Mouse (Mus musculus) left cerebral cortex, adult 2 months (tissue): ENCODE data around the gene Zfhx3. TPM values are rescaled to one million over a fixed set of nuclear protein-coding genes. Genes with fewer than 3 reads are reported as not detected.
A peak's percentile ranks its signal among the peaks of the same experiment; 100 is the strongest.

Experiments used
- DNase-seq, 2 experiments: peaks; one replicate each; pipeline ENCODE4 v3.0.0; 2021 to 2022; ENCODE audit warnings: low spot score in 2 of 2, mixed read lengths in 1 of 2; ENCODE audit errors: extremely low spot score in 1 of 2
- H3K27ac ChIP-seq: fragments of 200-600 bp; 2 replicates; pipeline ENCODE4 v1.8.1; 2022
- H3K4me3 ChIP-seq: fragments of 200-600 bp; 2 replicates; pipeline ENCODE4 v1.8.1; 2022
- CTCF ChIP-seq: fragments of 200-600 bp; IDR thresholded peaks from 2 replicates; pipeline ENCODE4 v1.8.1; 2022; ENCODE audit warnings: antibody characterized with exemption, mild to moderate bottlenecking, moderate library complexity
- intact Hi-C: fragments of 180-260 bp; cut with DNase I; formaldehyde crosslinking; loops from one replicate; pipeline ENCODE4 v1.15.1; 2025
- total RNA-seq, 2 experiments: library from RNA; stranded (reverse); gene quantifications; 2 replicates each; pipeline ENCODE4 v1.2.3; 2021

Gene Zfhx3
- total RNA-seq, 2 experiments from 2014 or later, result 5.0 to 5.1 TPM

DNA sequence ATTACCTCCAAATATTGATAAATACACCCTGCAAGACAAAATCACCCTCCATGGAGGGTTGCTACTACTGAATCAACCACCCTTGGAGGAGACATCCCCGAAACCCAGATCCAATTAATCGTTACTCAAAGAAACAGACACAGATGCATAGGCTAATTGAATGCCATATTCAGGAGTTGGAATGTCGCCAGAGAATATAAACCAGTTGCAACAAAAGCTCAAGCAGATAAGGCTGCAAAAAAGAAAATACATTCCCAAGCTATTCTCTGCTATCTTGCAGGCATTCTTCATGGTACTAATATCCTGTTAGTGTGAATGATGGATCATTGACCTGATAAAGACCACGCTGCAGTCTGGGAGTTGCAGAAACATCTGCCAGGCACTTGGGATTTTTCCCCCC is 440.7 kb downstream of the Zfhx3 start:
- Histone ChIP-seq H3K27ac (no peak overlapping the region), H3K4me3 (no peak overlapping the region)
- intact Hi-C loops, result no loop called here
- no peak for DNase-seq
- TF ChIP-seq CTCF, result no peak

DNA sequence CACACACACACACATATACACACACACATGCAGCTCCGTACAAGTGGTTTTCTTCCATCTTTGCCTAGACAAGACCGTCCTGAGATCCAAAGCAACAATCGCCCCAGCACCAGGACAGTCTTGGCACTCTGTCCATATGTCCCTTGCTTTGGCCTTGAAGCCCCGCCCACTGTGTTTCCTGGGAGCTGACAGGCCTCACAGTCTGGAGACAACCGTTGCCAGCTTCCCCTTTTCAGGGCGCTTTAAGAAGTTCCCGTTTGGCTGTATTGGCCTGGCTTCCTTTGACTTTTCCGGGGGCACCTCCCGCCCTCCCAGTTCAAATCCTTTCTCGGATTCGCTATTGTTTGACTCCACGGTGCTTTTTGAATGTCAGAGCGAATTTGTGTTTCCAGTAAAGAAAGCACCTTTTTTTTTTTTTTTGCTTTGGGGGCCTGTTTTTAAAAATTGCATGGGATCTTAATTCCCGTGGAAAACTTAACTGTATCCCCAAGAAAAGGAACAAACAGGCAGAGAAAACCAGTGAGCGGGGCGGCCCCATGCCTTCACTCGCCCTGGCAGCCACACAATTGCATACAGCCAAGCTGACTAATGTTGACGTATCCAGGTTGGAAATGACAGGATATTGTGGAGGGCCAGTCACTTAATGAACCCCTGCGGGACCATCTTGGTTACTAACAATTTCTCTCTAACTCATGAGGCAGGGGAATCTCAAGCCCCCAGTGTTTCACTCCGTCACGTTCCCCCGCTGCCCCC is 444.9 kb downstream of the Zfhx3 start:
- intact Hi-C loops, result no loop called here
- DNase-seq, result no peak
- H3K27ac ChIP-seq, result no peak overlapping the region
- TF ChIP-seq CTCF, result no peak
- H3K4me3 ChIP-seq, result no peak overlapping the region

DNA sequence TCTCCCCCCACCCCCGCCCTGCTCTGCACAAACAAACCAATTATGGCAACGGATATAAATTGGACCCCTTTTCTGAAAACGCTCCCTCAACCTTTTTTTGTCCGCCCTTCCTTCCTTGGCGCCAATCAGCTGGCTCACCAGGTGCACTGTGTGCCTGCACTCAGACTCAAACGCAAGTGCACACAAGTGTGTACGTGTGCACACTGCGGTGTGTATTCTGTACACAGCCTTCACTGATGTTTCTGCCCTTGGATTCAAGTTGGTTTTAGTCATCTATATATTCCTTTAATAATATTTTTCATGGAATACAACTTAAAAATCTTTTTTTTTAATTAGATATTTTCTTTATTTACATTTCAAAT is 445.4 kb downstream of the Zfhx3 start:
- Histone ChIP-seq H3K4me3 (no peak overlapping the region), H3K27ac (no peak overlapping the region)
- intact Hi-C loops, result no loop called here
- TF ChIP-seq CTCF, result no peak
- no peak for DNase-seq

DNA sequence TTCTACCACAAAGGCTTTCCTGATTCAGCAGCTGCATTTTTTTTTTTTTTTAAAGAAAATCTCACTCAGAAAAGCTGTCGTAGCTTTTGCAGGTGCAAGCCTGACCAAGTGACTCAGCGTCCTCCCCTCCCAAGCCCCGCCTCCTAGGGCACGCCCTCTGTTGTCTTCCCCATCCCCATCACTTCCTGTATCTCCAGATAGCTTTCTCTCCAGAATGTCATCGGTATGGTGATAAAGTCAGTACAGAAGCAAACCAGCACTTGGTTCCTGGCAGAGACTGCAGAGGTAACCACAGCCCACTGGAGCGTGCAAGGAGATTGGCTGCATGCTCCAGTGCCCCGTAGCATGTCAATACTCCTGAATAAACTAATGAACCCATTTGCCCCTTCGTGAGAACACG is 450.5 kb downstream of the Zfhx3 start:
- DNase-seq, result no peak
- intact Hi-C loops, result no loop called here
- TF ChIP-seq CTCF, result no peak
- no peak overlapping the region for H3K4me3 ChIP-seq
- H3K27ac ChIP-seq, result no peak overlapping the region

DNA sequence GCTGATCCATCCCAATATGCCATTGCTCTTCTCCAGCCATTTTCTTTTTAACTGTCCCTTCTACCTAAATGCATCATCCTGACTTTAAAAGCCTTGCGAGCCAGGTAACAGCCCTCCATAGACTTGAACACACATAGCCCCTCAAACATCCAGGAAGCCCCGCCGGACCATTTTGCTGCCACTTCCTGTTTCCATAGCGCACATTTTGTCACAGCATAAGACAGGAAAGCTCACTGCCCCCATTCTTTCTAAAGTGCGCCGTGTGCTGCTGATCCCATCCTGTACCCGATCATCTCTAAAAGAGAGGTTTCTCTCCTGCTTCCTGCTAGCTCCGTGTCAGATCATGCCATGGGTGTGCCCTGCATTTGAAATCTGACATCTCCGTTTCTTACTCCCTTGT is 459.7 kb downstream of the Zfhx3 start:
- DNase-seq, result no peak
- intact Hi-C loops, result no loop called here
- Histone ChIP-seq H3K4me3 (no peak overlapping the region), H3K27ac (no peak overlapping the region)
- no peak for TF ChIP-seq CTCF

DNA sequence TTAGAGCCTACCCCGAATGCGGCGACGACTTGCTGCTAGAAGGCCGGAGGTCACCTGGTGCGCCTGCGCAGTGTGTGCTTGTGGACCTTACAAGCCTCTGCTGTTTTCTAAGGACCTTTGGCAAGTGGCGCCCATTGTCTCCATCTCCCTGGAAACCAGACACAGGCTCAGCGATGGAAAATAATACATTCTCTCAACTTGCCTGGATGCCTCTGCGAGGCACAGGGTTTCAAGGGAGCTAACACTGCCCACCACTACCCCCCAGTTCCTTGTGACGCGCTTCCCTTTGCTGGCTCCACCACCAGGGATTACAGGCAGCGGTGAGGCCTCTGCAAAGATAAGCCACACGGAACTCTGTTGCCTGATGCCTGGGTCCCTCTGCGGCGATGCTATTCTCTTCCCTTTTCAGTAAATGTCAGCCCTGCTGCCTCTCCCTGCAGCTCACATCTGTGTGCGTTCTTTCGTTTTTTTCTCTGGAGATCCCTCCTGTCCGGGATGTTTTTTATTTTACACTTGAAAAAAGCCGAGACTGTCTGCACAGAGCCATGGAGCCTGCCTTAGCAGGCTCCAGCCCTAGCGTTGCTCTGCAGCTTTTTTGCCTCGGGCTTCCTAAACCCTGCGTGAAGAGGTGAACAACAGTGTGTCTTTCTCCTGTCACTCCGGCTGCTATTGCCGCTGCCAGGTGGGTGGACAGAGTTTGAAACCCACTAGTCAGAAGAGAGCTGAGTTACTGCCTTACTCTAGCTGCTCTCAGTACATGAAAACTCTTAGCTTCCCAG is 464.5 kb downstream of the Zfhx3 start:
- no peak overlapping the region for H3K27ac ChIP-seq
- no peak; the same call in 1 of the 2 replicates for TF ChIP-seq CTCF
- H3K4me3 ChIP-seq, result peak overlapping the region; percentile 14
- DNase-seq, result peak; percentile 20 to 30
- intact Hi-C loops, result no loop called here

DNA sequence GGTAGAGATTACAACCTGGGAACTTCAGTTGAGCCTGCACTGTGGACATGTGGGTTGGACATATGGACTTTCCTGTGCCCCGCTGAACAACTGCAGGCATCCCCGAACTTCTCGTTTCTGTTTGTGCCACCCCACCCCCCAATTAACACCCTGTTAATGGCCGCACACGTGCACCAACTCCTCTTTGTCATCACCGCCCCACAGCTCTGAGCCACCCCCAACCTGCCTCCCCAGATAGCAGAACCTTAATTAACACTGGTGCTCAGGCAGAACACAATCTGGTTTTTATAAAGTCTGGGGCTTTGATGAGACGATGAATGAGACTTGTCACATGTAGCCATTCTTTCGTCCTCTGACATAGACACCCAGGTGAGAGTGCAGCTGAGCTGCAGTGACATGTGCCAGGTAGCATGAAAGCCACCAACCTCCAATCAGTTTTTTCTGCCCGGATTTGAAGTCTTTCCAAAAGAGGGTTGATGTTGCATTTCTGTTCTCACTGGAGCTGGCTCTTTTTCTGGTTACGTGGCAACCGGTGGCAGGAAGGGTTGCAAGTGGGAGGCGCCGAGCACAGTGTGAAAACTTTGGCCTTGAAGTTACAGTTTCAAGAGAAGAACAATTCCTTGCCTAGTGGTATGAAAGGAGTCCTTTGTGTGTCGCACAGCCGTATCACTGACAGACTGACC is 476.9 kb downstream of the Zfhx3 start:
- H3K27ac ChIP-seq, result no peak overlapping the region
- DNase-seq, result peak in 1 of 2 experiments; percentile 15
- intact Hi-C loops, result no loop called here
- no peak overlapping the region for H3K4me3 ChIP-seq
- TF ChIP-seq CTCF, result no peak

DNA sequence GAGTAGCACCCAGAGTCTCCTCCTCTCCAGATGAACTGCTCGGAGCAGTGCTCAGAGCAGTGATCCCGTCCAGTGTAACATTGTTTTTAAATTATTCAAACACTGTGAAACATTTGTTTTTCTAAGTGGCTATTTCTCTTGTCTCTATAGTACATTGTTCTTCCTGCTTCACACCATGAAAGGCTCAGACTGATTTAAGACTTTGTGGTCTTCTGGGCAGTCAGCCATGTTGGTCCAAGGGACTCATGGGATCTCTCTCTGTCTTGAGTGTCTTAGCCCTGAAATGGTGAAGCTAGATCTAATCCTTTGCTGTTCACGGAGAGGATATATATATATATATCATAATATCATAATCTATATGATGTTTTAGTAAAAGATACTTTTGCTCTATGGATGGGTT is 480.1 kb downstream of the Zfhx3 start:
- intact Hi-C loops, result no loop called here
- no peak for DNase-seq
- H3K27ac ChIP-seq, result no peak overlapping the region
- no peak overlapping the region for H3K4me3 ChIP-seq
- TF ChIP-seq CTCF, result no peak

DNA sequence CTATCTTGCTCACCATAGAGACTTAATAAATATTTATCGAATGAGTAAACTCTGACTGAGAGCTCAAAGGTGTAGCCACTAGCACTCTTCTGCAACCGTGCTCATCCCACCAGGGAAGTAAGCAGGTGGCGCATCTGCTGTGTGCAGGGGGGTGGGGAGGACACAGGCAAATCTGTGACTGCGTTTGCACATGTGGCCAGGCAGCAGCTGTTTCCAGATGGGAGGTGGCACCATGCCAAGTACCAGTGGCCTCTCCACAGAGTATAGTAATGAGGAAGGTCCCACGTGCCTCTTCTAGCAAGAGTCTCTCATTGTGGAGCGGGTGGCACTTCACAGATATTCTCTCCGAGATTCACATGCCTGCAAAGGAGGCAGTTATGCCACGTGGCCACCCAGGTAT is 481.9 kb downstream of the Zfhx3 start:
- H3K27ac ChIP-seq, result no peak overlapping the region
- intact Hi-C loops, result no loop called here
- H3K4me3 ChIP-seq, result no peak overlapping the region
- no peak for DNase-seq
- TF ChIP-seq CTCF, result no peak

DNA sequence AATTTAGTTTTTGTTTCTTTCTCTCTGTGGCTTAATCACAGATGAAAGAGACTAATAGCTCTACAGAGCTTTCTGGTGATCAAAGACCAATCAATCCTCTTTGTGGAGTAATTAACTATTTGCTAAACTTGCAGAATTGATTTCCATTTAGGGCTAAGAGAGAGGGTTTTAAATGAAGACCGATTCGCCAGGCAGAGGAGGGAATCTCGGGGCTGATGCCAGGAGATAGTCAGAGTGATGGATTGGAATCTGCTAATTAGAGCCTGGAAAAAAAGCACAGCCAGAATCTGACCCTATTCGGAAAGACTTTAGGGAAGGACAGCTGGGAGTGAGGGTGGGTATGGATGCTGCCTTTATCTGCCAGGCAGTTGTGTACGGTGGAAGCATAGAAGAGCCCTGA is 490.9 kb downstream of the Zfhx3 start:
- TF ChIP-seq CTCF, result no peak
- no peak for DNase-seq
- H3K4me3 ChIP-seq, result no peak overlapping the region
- intact Hi-C loops, result no loop called here
- no peak overlapping the region for H3K27ac ChIP-seq

DNA sequence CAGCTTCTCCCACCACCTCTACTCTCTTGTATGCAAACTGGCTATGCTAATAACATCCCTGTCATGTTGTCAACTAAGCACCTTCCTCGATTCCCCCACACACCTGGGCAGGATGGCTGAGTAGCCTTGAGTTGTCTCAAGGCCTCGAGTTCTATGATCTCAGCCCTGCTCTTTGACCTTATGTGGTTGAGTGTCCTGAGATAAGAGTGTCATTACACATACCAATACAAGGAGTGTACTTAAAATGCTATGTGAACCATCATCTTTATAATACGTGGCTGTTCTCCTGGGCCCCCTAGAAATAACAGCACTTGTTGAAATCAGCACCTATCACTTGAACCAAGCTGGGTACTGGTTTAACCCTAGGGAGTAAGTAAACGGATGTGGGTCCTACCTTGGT is 492.1 kb downstream of the Zfhx3 start:
- H3K27ac ChIP-seq, result no peak overlapping the region
- intact Hi-C loops, result no loop called here
- no peak overlapping the region for H3K4me3 ChIP-seq
- TF ChIP-seq CTCF, result no peak
- no peak for DNase-seq

DNA sequence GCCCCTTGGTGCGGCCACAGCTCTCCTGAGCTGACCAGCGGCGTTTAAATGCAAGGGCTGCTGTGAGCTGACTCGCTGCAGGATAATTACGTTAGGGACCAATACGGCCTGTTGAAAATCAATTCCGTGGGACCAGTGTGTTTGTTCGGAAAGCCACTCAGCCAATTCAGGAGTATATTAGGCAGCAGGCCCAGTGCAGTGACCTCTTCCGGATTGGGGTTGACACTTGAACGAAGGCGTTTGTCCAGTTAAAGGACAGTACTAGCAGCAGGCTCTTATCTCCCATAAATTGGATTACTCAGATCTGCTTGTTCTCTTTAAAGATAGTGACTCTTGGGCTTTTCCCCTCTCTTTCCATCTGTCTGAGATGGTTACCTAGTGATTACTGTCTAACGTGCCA is 493.9 kb downstream of the Zfhx3 start:
- intact Hi-C loops, result no loop called here
- no peak overlapping the region for H3K4me3 ChIP-seq
- no peak overlapping the region for H3K27ac ChIP-seq
- no peak for DNase-seq
- no peak for TF ChIP-seq CTCF
